Mouse (Mus musculus) right cerebral cortex, postnatal 14 days (tissue): ENCODE measurements around the gene Gm8362.
A peak's percentile ranks its signal among the peaks of the same experiment; 100 is the strongest.
"Not testable (repeated sequence)": the region's sequence is repeated elsewhere in the genome, so short reads cannot be mapped to it uniquely, and the experiment has no call there.

Source experiments
- DNase-seq: peaks from one replicate; pipeline ENCODE4 v3.0.0; 2022

Gene Gm8362

GRCm38 (mm10) chr14:6774311-6774710, at the start of gene Gm8362:
TSS of gene Gm8362 (minus strand) at chr14:6774411.
- not testable (repeated sequence) for DNase-seq

GRCm38 (mm10) chr14:6823297-6823696, 49.1 kb upstream of the Gm8362 start:
- DNase-seq = not testable (repeated sequence)

- DNase-seq = not testable (repeated sequence)
These were observed 17.0 kb downstream of the Gm8362 start for GRCm38 (mm10) chr14:6757231-6757536.

- DNase-seq = peak; percentile 3
These were observed 17.6 kb downstream of the Gm8362 start for GRCm38 (mm10) chr14:6756384-6757230.

- DNase-seq = not testable (repeated sequence)
These were observed 32.0 kb downstream of the Gm8362 start, which contains the start of gene Gm3636 for GRCm38 (mm10) chr14:6742232-6742631. TSS of gene Gm3636 (minus strand) at chr14:6742332.

- DNase-seq = not testable (repeated sequence)
These were observed 54.1 kb downstream of the Gm8362 start, which contains the start of gene Gm8050 for GRCm38 (mm10) chr14:6720151-6720550. TSS of gene Gm8050 (minus strand) at chr14:6720251.
